Mouse (Mus musculus) MEL (cell line): ENCODE data around the gene Cgref1. TPM values are rescaled to one million over a fixed set of nuclear protein-coding genes. Genes with fewer than 3 reads are reported as not detected.

Experiments used
- DNase-seq: peaks from one replicate; pipeline ENCODE4 v3.0.0; 2011; ENCODE audit warnings: low read depth, low spot score
- H3K27ac ChIP-seq: 2 replicates; pipeline ENCODE4 v1.5.1; 2012; ENCODE audit warnings: low read depth, mild to moderate bottlenecking, control low read depth, low read length, moderate library complexity; ENCODE audit not compliant: control insufficient read depth
- H3K27me3 ChIP-seq, 2 experiments: fragments of 150-350 bp in 1 of 2; sonication (generic) in 1 of 2; 2 replicates each; pipeline ENCODE4 v1.6.1; 2012; ENCODE audit warnings: low read length in 2 of 2, mild to moderate bottlenecking in 2 of 2, improper control_type of control experiment in 1 of 2, moderate library complexity in 1 of 2; ENCODE audit not compliant: insufficient read depth in 2 of 2, control insufficient read depth in 1 of 2
- H3K36me3 ChIP-seq, 2 experiments: 2 replicates each; pipeline ENCODE4 v1.6.1; 2012 to 2014; ENCODE audit warnings: low read length in 2 of 2, improper control_type of control experiment in 1 of 2, inconsistent platforms in 1 of 2, mild to moderate bottlenecking in 1 of 2; ENCODE audit not compliant: insufficient read depth in 2 of 2, control insufficient read depth in 1 of 2
- H3K4me1 ChIP-seq, 2 experiments: fragments of 150-350 bp in 1 of 2; sonication (generic) in 1 of 2; 2 replicates each; pipeline ENCODE4 v1.6.1; 2012; ENCODE audit warnings: low read length in 2 of 2, improper control_type of control experiment in 1 of 2, mild to moderate bottlenecking in 1 of 2; ENCODE audit not compliant: insufficient read depth in 2 of 2, control insufficient read depth in 1 of 2
- H3K4me3 ChIP-seq, 2 experiments: fragments of 150-350 bp in 1 of 2; sonication (generic) in 1 of 2; 2 replicates each; pipeline ENCODE4 v1.5.1; 2012; ENCODE audit warnings: low read depth in 2 of 2, low read length in 2 of 2, mild to moderate bottlenecking in 2 of 2, moderate library complexity in 2 of 2, control low read depth in 1 of 2, improper control_type of control experiment in 1 of 2; ENCODE audit not compliant: control insufficient read depth in 1 of 2, insufficient read depth in 1 of 2
- H3K79me2 ChIP-seq: 2 replicates; pipeline ENCODE4 v1.6.1; 2012; ENCODE audit warnings: mild to moderate bottlenecking, low read length, moderate library complexity; ENCODE audit not compliant: control insufficient read depth, poor library complexity, insufficient read depth
- H3K9ac ChIP-seq: 2 replicates; pipeline ENCODE4 v1.6.1; 2012; ENCODE audit warnings: low read depth, mild to moderate bottlenecking, control low read depth, low read length, moderate library complexity; ENCODE audit not compliant: control insufficient read depth, poor library complexity, severe bottlenecking
- H3K9me3 ChIP-seq: fragments of 150-350 bp; sonication (generic); replicated peaks from 2 replicates; pipeline ENCODE4 v1.6.1; 2012; ENCODE audit warnings: mild to moderate bottlenecking, low read length, improper control_type of control experiment, moderate library complexity; ENCODE audit not compliant: insufficient read depth
- BHLHE40 ChIP-seq: IDR thresholded peaks from 2 replicates; pipeline ENCODE4 v1.6.1; 2012; ENCODE audit warnings: low read depth, mild to moderate bottlenecking, inconsistent platforms, low read length, improper control_type of control experiment, borderline replicate concordance
- CHD1 ChIP-seq: IDR thresholded peaks from 2 replicates; pipeline ENCODE4 v1.6.1; 2012; ENCODE audit warnings: low read depth, mild to moderate bottlenecking, inconsistent platforms, low read length, improper control_type of control experiment
- CHD2 ChIP-seq: IDR thresholded peaks from 2 replicates; pipeline ENCODE4 v1.6.1; 2011; ENCODE audit warnings: low read length, improper control_type of control experiment
- CTCF ChIP-seq, 3 experiments: IDR thresholded peaks in 2 of 3; conservative IDR thresholded peaks in 1 of 3; 2 replicates each; pipeline ENCODE4 v1.5.1; 2011 to 2012; ENCODE audit warnings: low read length in 3 of 3, low read depth in 2 of 3, mild to moderate bottlenecking in 2 of 3, improper control_type of control experiment in 1 of 3, inconsistent platforms in 1 of 3, mixed read lengths in 1 of 3, moderate library complexity in 1 of 3; ENCODE audit not compliant: control insufficient read depth in 1 of 3, insufficient read depth in 1 of 3, poor library complexity in 1 of 3, severe bottlenecking in 1 of 3
- ELF1 ChIP-seq: IDR thresholded peaks from 2 replicates; pipeline ENCODE4 v1.6.1; 2014; ENCODE audit warnings: low read depth, mild to moderate bottlenecking, inconsistent platforms, low read length, improper control_type of control experiment, moderate library complexity
- EP300 ChIP-seq, 2 experiments: IDR thresholded peaks; 2 replicates each; pipeline ENCODE4 v1.6.1; 2011; ENCODE audit warnings: improper control_type of control experiment in 2 of 2, low read length in 2 of 2, low read depth in 1 of 2, mild to moderate bottlenecking in 1 of 2
- ETS1 ChIP-seq: IDR thresholded peaks from 2 replicates; pipeline ENCODE4 v1.6.1; 2012; ENCODE audit warnings: low read depth, mild to moderate bottlenecking, inconsistent platforms, low read length, improper control_type of control experiment, moderate library complexity
- GATA1 ChIP-seq: IDR thresholded peaks from 2 replicates; pipeline ENCODE4 v1.6.1; 2011; ENCODE audit warnings: low read depth, low read length, improper control_type of control experiment
- HCFC1 ChIP-seq: IDR thresholded peaks from 2 replicates; pipeline ENCODE4 v1.6.1; 2012; ENCODE audit warnings: low read depth, mild to moderate bottlenecking, inconsistent platforms, low read length, improper control_type of control experiment, moderate library complexity
- JUND ChIP-seq: IDR thresholded peaks from 2 replicates; pipeline ENCODE4 v1.6.1; 2011; ENCODE audit warnings: low read depth, mild to moderate bottlenecking, improper control_type of control experiment, low read length
- MAFK ChIP-seq: IDR thresholded peaks from 2 replicates; pipeline ENCODE4 v1.6.1; 2011; ENCODE audit warnings: low read depth, mild to moderate bottlenecking, low read length, improper control_type of control experiment, borderline replicate concordance
- MAX ChIP-seq: IDR thresholded peaks from 2 replicates; pipeline ENCODE4 v1.6.1; 2011; ENCODE audit warnings: low read length, improper control_type of control experiment
- MXI1 ChIP-seq: IDR thresholded peaks from 2 replicates; pipeline ENCODE4 v1.6.1; 2011; ENCODE audit warnings: mild to moderate bottlenecking, low read depth, low read length, improper control_type of control experiment
- NELFE ChIP-seq: IDR thresholded peaks from 2 replicates; pipeline ENCODE4 v1.6.1; 2011; ENCODE audit warnings: low read depth, low read length, improper control_type of control experiment
- POLR2A ChIP-seq, 2 experiments: IDR thresholded peaks; 2 replicates each; pipeline ENCODE4 v1.6.1; 2011 to 2012; ENCODE audit warnings: low read length in 2 of 2, mild to moderate bottlenecking in 2 of 2, control low read depth in 1 of 2, improper control_type of control experiment in 1 of 2, low read depth in 1 of 2, moderate library complexity in 1 of 2; ENCODE audit not compliant: control insufficient read depth in 1 of 2, insufficient read depth in 1 of 2, poor library complexity in 1 of 2
- RCOR1 ChIP-seq: IDR thresholded peaks from 2 replicates; pipeline ENCODE4 v1.6.1; 2012; ENCODE audit warnings: low read depth, mild to moderate bottlenecking, inconsistent platforms, low read length, improper control_type of control experiment
- SIN3A ChIP-seq: IDR thresholded peaks from 2 replicates; pipeline ENCODE4 v1.6.1; 2012; ENCODE audit warnings: low read length, improper control_type of control experiment, inconsistent platforms
- TBP ChIP-seq: IDR thresholded peaks from 2 replicates; pipeline ENCODE4 v1.8.0; 2011; ENCODE audit warnings: low read depth, low read length, improper control_type of control experiment
- TCF12 ChIP-seq: IDR thresholded peaks from 2 replicates; pipeline ENCODE4 v1.6.1; 2014; ENCODE audit warnings: low read depth, mild to moderate bottlenecking, inconsistent platforms, low read length, improper control_type of control experiment, moderate library complexity
- UBTF ChIP-seq: IDR thresholded peaks from 2 replicates; pipeline ENCODE4 v1.6.1; 2012; ENCODE audit warnings: low read depth, mild to moderate bottlenecking, inconsistent platforms, low read length, improper control_type of control experiment, moderate library complexity, borderline replicate concordance; ENCODE audit not compliant: insufficient read depth
- USF1 ChIP-seq: IDR thresholded peaks from 2 replicates; pipeline ENCODE4 v1.6.1; 2014; ENCODE audit warnings: low read depth, mild to moderate bottlenecking, inconsistent platforms, low read length, improper control_type of control experiment, moderate library complexity
- USF2 ChIP-seq, 2 experiments: IDR thresholded peaks; 2 replicates each; pipeline ENCODE4 v1.6.1; 2011 to 2012; ENCODE audit warnings: improper control_type of control experiment in 2 of 2, low read length in 2 of 2, borderline replicate concordance in 1 of 2, inconsistent platforms in 1 of 2, low read depth in 1 of 2, mild to moderate bottlenecking in 1 of 2; ENCODE audit not compliant: insufficient read depth in 1 of 2
- ZMIZ1 ChIP-seq: IDR thresholded peaks from 2 replicates; pipeline ENCODE4 v1.6.1; 2012; ENCODE audit warnings: low read depth, mild to moderate bottlenecking, inconsistent platforms, low read length, improper control_type of control experiment, moderate library complexity
- polyA plus RNA-seq, 2 experiments: library from polyadenylated mRNA; stranded (reverse) in 1 of 2; unstranded in 1 of 2; fragments of >175 nt in 1 of 2; fragments of >200 nt in 1 of 2; gene quantifications; 2 replicates each; pipeline versions ENCODE4 v1.2.1 to v1.2.4; 2012; ENCODE audit warnings: low replicate concordance in 2 of 2, low read depth in 1 of 2; ENCODE audit not compliant: insufficient read length in 2 of 2, insufficient read depth in 1 of 2, missing spikeins in 1 of 2
- total RNA-seq: library from RNA; depleted of rRNA; stranded (reverse); fragments of 300-350 nt; gene quantifications from 2 replicates; pipeline ENCODE4 v1.2.3, GENCODE M21; 2012

The Cgref1 gene
- total and polyA plus RNA-seq, 3 experiments = 1.4 TPM; not detected in 2

DNA sequence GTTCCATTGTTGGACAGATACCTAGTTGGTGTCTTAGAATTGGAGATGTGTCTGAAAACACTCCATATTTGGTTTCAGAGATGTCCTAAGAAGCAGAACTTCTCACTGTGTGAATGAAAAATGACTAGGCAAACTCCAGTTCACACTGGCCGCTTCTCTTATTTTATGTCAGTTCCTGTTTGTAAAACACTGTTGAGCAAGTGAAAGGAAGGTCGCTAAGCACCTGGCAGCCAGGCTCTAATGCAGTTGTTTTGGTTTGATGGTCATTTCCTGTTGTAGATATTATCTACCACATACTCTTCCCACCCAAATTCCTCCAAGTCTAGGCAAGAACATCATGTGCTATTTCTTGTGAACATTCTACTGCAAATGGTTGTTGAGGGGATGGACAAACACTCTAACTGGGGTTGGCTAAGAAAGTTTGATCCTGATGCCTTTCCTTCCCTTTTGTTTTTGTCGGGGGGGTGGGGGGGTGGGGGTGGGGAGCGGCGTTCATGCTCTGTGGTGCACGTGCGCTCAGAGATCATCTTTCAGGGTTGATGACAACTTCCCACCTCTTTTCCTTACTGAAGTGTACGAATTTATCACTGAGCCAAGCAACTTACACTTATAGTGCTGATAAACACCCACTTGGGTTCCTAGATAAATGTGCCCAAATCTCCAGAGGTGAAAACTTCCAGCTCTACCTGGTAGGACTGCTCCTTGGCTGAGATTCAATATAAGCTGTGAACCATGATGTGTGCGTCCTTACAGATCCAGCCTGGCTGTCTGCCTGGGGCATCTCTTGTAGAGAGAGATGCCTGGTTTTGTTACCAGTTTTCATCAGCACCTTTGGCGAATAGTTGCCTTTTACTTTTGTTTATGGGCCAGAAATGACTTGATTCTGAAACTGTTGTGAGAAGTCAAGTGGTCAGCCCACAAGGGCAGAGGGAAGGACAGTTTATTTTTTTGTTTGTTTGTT is 16.4 kb upstream of the Cgref1 start:
- H3K4me1 ChIP-seq = peaks cover 5 to 32% of the 10 kb centered on the region in 2 experiments
- peak overlapping the region; percentile 78 for H3K27ac ChIP-seq
- 0 out of 2 replicates have a peak, but pooled peaks have one; percentile 7 for TF ChIP-seq JUND
- TF ChIP-seq UBTF = no peak
- peak; percentile 84 for TF ChIP-seq SIN3A
- 0 out of 2 replicates have a peak, but pooled peaks have one; percentile 19 for TF ChIP-seq ZMIZ1
- TF ChIP-seq USF2 (IDR thresholded peaks at IDR 0.05; ENCODE audit: borderline replicate concordance in 1 of 2, insufficient read depth in 1 of 2, low read depth in 1 of 2, low read length in 2 of 2) = no peak
- peak; percentile 77 for TF ChIP-seq MAX
- 0 out of 2 replicates have a peak, but pooled peaks have one; percentile 19 for TF ChIP-seq TCF12
- no peak for TF ChIP-seq CHD1
- TF ChIP-seq USF1 = 0 out of 2 replicates have a peak, but pooled peaks have one; percentile 4
- TF ChIP-seq GATA1 = peak; percentile 56
- 0 out of 2 replicates have a peak, but pooled peaks have one; percentile 16 for TF ChIP-seq ELF1
- TF ChIP-seq RCOR1 = peak; percentile 23; the same call in 1 of the 2 replicates
- no peak for TF ChIP-seq MAFK
- peak; percentile 85 for TF ChIP-seq ETS1
- peak in 1 of 2 experiments; percentile 44 for TF ChIP-seq EP300 (IDR thresholded peaks at IDR 0.05; ENCODE audit: low read depth in 1 of 2, low read length in 2 of 2)
- TF ChIP-seq CTCF (IDR thresholded peaks at IDR 0.05 in 2 of 3, conservative IDR thresholded peaks at IDR 0.05 in 1 of 3; ENCODE audit: control insufficient read depth in 1 of 3, insufficient read depth in 1 of 3, low read depth in 2 of 3, low read length in 3 of 3, poor library complexity in 1 of 3, severe bottlenecking in 1 of 3) = no peak
- TF ChIP-seq POLR2A (IDR thresholded peaks at IDR 0.05; ENCODE audit: control insufficient read depth in 1 of 2, insufficient read depth in 1 of 2, low read depth in 1 of 2, low read length in 2 of 2, poor library complexity in 1 of 2) = peak in 1 of 2 experiments; percentile 44; a peak in 1 of 4 replicates
- peak; percentile 75 for TF ChIP-seq TBP
- TF ChIP-seq NELFE = peak; percentile 36
- TF ChIP-seq CHD2 = no peak
- peak; percentile 64 for TF ChIP-seq HCFC1
- peak; percentile 52; the same call in 1 of the 2 replicates for TF ChIP-seq MXI1
- TF ChIP-seq BHLHE40 = peak; percentile 87
- TF ChIP-seq, all 39 proteins: peak for 17
- Histone ChIP-seq H3K9me3 (no peaks in the 10 kb centered on the region), H3K27me3 (no peaks in the 10 kb centered on the region), H3K79me2 (peaks cover 25% of the 10 kb centered on the region), H3K9ac (peak overlapping the region; percentile 67), H3K36me3 (peaks cover 4 to 31% of the 10 kb centered on the region in 2 experiments; a peak in 3 of 4 replicates), H3K4me3 (peak overlapping the region; percentile 14 to 47)
- DNase-seq = peak; percentile 90
